Mouse (Mus musculus): ENCODE measurements around the gene Zfp709.
"Not testable (repeated sequence)": the region's sequence is repeated elsewhere in the genome, so short reads cannot be mapped to it uniquely, and the experiment has no call there.

Zfp709 gene

DNA sequence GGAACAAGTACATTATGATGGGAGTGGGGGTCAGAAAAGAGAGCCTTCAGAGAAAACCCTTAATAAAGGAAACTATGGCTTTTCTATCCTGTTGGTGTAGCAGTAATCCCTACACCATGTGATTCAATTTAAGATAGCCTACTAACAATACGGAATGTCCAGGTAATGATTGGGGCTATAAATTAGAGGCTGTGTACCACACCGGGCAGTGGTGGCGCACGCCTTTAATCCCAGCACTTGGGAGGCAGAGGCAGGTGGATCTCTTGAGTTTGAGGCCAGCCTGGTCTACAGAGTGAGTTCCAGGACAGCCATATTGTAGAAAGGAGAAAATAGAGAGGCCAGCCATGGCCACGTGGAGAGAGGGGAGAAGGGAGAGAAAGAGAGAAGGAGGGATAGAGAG is 44.0 kb downstream of the Zfp709 start:
- DNase-seq (ENCODE audit: low spot score in 2 of 2): no peak

DNA sequence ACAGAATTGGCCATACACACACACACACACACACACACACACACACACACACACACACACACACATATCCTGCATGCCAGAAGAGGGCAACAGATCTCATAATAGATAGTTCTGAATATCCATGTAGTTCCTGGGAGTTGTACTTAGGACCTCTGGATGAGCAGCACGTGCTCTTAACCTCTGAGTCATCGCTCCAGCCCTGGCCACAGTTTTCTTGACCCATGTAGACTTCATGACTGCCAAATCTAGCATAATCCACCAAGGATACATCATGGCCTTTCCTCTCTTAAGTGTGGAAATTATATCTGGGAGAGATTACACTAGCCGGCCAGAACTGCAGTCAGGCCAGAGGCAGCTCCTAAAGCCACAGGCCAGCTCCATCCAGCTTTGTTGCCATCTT is 44.7 kb downstream of the Zfp709 start:
- DNase-seq (ENCODE audit: low spot score in 2 of 2): no peak

DNA sequence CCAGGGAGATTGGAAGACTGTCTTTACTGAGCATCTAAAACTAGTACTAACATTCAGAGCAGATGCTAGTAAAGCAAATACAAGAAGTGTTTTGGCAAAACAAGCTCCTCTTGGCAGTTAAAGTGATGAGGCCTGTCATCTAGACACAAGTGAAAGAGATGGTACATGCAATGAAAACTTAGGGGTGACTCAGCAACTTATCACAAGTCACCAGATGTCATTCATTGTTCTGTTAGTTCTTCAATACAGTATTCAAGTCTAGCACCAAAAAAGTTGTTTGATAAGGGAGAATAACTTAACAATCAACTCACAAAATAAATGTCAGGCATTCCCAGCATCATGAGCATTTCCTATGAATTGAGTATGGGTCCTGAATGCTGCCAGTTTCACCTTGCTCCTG is 46.0 kb downstream of the Zfp709 start:
- DNase-seq (ENCODE audit: low spot score in 2 of 2): no peak

DNA sequence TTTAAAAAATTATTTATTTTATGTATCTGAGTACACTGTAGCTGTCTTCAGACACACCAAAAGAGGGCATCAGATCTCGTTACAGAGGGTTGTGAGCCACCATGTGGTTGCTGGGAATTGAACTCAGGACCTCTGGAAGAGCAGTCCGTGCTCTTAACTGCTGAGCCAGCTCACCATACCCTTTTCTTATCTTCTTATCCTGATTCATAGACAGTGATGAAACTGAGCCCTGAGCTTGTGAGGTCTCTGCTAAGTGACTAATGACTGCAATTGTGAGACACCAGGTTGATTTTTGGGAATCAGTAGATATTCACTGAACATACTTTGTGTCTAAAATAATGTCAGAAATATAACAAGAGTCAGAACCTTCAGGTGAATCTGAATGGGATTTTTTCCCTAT is 56.2 kb downstream of the Zfp709 start:
- not testable (repeated sequence) for DNase-seq (ENCODE audit: low spot score in 2 of 2)

DNA sequence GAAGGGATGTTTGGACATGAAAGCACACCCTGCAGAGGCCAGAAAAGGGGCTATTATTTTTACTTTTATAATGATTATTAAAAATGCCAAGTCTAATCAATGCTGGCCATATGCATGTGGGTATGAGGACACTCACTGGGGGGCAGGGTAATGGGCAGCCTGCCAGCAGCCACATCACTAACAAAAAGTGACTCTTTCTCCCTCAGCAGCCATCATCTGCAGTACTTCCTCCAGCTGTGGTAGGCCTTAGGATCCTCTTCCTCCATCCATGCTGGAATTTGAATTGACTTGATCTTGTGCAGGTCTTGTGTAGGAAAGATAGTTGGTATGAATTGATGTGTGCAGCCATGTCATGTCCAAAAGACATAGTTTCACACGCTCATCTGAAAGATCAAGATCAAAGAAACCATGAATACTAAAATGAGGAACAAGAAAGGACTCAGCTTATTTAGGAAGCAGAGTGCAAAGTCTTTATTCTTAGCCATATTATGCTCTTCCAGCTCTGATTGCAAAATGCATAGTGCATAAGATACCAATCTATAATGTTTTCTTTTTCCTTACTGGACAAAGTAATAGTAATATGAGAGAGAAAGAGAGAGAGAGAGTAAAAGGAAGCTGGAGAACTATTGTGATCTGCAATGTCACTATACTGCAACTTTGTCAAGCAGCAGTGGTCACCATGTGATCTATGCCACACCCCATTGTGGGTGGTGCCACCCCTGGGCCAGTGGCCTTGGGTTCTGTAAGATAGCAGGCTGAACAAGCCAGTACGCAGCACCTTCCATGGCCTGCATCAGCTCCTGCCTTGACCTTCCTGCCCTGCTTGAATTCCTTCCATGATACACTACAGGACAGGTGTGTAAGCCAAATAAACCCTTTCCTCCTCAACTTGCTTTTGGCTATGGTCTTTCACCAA is 58.7 kb downstream of the Zfp709 start:
- DNase-seq (ENCODE audit: low spot score in 2 of 2): no peak

DNA sequence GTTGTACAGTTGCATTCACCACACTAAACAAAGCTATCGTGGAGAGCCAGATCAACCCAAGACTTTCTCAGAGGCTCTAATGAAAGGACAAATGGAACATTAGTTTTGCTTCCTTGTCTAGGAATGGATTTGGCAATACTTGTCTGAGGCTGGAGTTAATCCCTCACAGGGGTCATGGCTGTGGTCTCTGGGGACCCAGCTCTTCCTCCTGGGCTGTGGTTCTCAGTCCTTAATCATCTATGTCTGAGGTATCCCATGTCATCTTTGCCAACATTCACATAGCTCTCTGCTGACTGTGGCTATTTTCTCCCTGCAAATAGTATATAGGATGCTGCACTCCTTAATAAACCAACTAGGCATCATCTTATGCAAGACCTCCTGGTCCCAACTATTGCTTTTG is 60.0 kb downstream of the Zfp709 start:
- no peak for DNase-seq (ENCODE audit: low spot score in 2 of 2)
